12 mouse cellular contexts compared by ENCODE assay signal in genomic region chr16:64721542-64721941, GRCm38 (mm10).
"Had no signal": no experiment of that assay in that cellular context is flagged by ENCODE, and none has a peak within 500 bp of the region (broad histone marks: within the 10 kb centered on the region; RNA-seq: fewer than 3 reads in every experiment).

No protein-coding gene starts in this region.

- DNase-seq: kidney, adult 8-10 months; kidney, postnatal 10 days; kidney, postnatal 36 days; layer of hippocampus, postnatal 36 days; liver, embryonic 13.5 days; lung, adult 2 months; lung, postnatal 14 days; lung, postnatal 4 days; midbrain, embryonic 14.5 days; thymus, adult 2 months; thymus, postnatal 14 days; thymus, postnatal 4 days had no signal
